Mouse (Mus musculus) frontal cortex, postnatal 10 days (tissue): ENCODE data around the gene Shisa3.

Experiments used
- DNase-seq, 2 experiments: peaks; one replicate each; pipeline ENCODE4 v3.0.0; 2022; ENCODE audit warnings: low spot score in 2 of 2, mixed read lengths in 1 of 2

Shisa3 gene

GRCm38 (mm10) chr5:67633138-67633782 is 25.6 kb downstream of the Shisa3 start:
- DNase-seq, result no peak

DNA sequence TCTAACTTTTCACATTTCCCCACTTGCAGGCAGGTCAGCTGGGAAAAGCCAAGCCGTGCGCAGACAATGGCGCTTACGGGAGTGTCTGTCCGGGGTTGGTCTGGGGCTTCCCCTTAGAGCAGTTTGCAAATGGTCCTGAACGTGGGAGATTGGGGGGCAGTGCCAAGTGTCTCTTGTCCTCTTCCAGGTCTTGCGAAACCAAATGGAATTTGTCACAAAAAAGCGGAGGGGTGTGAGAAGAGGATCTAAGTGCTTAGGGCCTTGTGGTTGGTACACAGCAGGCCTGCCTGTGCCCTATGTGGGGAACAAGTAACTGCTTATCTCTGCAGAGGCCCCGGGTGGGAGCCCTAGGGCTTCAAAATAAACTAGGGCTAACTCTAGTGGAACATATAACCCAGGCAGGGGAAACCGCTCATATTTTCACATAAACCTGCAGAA is 26.2 kb downstream of the Shisa3 start:
- DNase-seq, result no peak

GRCm38 (mm10) chr5:67634339-67634738 is 26.7 kb downstream of the Shisa3 start:
- no peak for DNase-seq

- DNase-seq, result no peak
Measured at GRCm38 (mm10) chr5:67640596-67641312, 33.1 kb downstream of the Shisa3 start.

DNA sequence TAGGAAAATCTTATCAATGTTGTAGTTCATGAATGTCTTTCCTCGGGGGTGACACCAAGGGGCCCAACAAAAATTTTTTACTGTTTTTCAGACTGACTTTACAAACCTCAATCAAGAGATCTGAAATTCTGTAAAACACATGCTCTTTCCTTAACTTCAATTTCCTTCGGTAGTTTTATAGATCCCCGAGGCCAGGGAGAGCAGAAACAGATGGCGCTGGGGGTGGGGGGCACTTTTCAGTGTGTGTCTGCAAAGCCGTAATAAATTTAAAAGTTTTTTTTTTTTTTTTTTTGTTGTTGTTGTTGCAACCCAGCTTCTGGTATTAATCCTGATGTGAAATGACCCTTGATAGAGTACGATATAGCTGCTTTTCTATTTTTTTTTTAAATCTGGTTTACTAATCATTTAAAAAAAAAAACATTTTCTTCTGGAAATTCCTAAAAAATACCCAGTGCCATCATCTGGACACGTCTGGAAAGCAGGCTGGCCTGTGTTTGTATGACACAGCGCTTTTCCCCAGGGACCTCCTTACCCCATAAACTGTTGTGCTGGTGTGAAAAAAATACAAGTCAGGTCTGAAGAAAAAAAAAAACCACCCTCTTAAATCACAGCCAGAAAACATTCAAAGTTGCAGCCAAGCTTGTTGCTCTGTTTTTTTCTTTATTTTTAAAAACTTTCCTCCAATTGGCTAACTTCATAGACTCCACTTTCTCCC is 33.9 kb downstream of the Shisa3 start:
- no peak for DNase-seq

DNA sequence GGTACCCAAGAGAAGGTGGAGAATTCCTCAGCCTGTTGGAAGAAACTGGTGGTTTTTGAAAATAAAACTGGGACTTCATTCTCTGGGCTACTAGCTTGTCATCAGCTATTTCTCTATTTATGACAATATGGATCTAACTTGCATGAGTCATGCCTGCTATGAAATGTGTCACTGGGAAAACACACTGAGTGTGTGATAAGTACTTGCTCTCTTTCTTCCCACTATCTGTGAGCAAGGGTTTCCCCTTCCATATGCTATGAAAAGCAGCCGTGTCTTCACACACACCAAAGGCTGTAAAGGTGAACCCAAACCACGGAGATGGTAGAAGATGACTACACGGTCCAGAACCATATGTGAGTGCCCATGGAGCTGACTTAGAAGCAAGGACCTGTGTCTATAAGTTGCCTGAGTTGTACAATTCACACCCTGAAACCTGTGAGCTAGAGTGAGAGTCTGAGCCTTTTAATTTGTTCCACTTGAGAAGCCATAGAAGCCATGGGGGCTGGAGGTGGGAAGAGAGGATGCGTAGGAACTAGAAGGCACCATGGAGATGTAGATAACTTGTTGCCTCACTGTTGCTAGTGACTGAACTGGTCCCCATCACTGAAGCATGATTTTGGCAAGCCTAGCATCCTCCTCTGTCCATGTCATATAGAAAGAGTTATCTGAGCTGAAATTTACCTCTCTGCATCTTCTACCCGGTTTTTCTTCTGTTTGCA is 36.0 kb downstream of the Shisa3 start:
- DNase-seq, result no peak

DNA sequence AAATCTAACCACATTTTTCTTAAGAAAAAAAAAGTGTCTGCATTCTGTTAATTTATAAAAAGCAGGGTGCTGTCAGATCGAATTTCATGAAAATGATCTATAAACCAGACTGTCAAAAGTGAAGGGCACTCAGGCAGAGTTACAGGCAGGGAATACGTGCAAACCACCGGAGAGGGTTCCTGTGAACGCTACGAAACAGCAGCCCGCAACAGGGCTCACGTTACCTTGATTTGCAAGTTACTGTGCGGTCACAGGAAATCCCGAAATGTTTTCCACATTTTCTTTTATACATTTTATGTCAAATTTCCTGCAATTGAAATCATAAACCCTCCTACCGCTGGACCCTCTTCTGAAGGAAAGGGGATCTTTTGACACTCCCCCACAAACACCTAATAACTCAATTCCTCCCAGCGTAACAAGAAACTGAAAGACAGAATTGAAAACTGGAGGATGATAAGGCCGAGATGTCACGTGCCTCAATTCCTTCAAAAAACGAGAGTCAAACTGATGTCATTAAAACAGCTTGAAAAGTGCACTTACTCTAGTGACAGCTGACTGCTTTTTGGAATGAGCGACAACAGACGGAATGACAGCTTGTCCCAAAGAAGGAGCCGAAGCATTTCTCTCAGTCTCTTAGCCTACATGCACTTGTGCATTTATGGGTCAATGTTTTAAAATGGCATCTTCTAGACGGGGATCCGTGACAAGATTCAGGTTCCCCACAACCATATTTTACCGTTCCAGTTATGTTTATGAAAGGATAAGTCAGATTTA is 39.3 kb downstream of the Shisa3 start:
- no peak for DNase-seq

GRCm38 (mm10) chr5:67647568-67647967 is 39.9 kb downstream of the Shisa3 start:
- DNase-seq, result no peak

DNA sequence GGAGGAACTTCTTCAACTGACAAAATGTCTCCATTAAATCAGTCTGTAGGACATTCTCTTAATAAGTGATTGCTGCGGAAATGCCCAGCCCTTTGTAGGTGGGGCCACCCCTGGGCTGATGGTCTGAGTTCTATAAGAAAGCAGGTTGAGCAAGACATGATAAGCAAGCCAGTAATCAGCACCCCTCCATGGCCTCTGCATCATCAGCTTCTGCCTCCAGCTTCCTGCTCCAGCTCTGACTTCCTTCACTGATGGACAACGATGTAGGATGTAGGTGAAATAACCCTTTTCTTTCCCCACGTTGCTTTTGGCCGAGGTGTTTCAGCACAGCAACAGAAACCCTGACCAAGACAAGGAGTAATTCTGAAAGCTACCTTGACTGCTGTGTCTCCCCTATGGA is 41.5 kb downstream of the Shisa3 start:
- no peak for DNase-seq

GRCm38 (mm10) chr5:67650021-67650420 is 42.3 kb downstream of the Shisa3 start:
- DNase-seq, result no peak

DNA sequence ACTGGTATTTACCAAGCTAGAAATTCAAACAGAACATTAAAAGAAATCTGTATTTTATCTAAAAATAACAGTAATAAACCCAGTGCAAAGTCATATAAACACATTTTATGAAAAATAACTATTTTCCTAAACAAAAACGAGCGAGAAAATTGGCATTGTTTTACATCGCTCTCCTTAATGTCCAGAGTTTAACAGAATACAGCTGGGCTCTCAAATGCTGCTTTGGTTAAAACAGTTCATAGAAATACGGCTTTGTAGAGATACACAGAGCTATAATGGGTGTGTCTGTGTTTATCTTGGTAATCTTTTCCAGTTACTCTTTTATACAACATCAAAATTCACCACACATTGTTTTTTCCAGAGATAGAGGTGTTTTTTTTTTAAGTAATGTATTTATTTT is 44.8 kb downstream of the Shisa3 start:
- no peak for DNase-seq

- no peak for DNase-seq
Measured at GRCm38 (mm10) chr5:67653543-67653942, 45.9 kb downstream of the Shisa3 start.

GRCm38 (mm10) chr5:67654572-67654971 is 46.9 kb downstream of the Shisa3 start:
- DNase-seq, result no peak

DNA sequence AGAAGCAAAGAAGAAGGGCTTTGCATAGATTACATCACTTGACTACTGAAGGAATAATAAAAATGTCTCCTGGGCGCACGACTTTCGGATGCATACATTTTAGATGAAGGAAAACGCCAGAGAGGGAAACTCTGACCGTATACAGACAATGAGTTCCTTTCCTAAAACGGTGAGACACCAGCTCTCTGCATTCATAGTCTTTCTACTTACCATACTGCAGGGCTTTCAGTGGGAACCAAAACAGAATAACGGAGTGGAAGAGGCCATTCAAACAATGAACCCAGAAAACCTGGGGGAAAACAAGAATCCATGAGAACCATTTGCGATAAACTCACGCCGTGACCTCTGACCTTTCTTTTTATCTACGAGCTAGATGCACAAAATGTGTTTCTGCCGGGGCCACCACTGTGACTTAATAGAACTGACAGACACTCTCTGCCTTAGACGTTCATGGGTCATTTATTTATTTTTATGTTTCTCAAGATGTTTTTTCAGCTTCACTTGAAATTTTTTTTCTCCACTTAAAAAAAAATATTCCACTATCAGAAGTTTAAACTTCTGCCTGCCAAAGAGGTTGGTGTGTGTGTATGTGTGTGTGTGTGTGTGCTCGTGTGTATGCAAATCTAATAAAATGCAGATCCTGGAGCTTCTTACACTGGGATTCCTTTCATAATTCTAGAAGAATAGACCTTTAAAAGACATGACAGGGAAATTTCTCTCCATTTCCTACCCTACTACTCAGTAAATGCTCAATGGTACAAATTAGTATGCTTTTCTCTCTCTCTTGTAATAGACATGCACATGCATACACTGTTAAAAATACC is 48.2 kb downstream of the Shisa3 start:
- no peak for DNase-seq

- DNase-seq, result no peak
Measured at GRCm38 (mm10) chr5:67656821-67657259, 49.2 kb downstream of the Shisa3 start.

- no peak for DNase-seq
Measured at GRCm38 (mm10) chr5:67659864-67660263, 52.2 kb downstream of the Shisa3 start.

GRCm38 (mm10) chr5:67662715-67663114 is 55.0 kb downstream of the Shisa3 start:
- DNase-seq, result no peak

GRCm38 (mm10) chr5:67669436-67669896 is 61.8 kb downstream of the Shisa3 start:
- DNase-seq, result no peak

GRCm38 (mm10) chr5:67670158-67670557 is 62.5 kb downstream of the Shisa3 start:
- DNase-seq, result no peak

DNA sequence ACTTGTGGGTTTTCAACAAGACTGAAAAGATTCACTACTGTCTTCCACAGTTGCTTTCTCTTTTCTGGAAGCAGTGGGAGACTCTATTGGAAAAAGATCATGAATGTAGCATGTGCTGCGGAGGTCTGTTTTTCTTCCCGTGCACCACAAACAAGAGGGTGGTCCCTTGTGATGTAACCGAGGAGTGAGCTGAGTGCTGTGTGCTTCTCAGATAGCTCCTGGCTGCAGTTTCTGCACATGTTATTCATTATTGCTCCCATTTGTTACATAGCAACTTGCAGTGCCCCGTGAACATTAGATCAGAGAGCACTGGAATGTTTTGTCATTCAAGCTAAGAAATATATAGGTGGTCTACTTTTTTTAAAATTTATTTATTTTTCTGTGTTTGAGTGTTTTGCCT is 65.3 kb downstream of the Shisa3 start:
- no peak for DNase-seq
